Mouse (Mus musculus): Measurements from ENCODE around the gene Ccl2. TPM values are rescaled to one million over a fixed set of nuclear protein-coding genes. Genes with fewer than 3 reads are reported as not detected.
A peak's percentile ranks its signal among the peaks of the same experiment; 100 is the strongest.

Gene Ccl2
- polyA plus RNA-seq, 1 experiment: 3.4 TPM

DNA sequence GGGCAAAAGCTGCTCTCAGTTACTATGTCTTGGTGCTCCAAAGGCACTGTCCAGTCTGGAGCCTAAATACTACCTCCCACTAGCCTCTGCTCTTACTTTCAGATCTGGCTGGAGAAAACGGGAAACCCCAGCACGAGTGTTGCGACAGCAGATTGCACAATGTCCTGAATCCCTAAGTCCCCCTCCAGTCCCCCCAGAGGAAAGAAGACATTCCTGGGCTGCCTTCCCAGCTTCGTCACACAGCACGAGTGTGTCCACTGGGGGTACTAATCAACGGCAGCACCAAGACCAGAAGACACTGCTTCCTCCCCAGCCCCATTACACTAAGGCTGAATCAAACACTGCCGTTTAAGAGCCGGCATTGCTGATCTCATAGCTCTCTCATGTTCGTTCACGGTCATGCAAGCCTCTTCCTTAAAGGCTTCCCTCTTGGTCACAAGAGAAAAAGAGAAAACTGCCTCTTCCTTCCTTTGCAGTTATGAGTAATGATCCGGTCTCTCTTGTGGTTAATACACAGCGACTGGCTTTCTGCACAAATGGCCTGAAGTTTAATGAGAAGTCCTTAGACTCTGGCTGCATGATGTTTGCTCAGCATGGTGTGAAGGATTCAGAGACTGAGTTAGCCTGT lies 28.5 kb upstream of the Ccl2 start:
- Histone ChIP-seq H3K4me3 (ENCODE audit: insufficient read depth, low read depth, low read length) (no peak overlapping the region), H3K4me1 (ENCODE audit: control insufficient read depth, insufficient read depth, low read length) (no peaks in the 10 kb centered on the region), H3K27ac (ENCODE audit: insufficient read depth, low read depth, low read length) (no peak overlapping the region; the same call in 1 of the 2 replicates), H3K27me3 (replicated peaks; ENCODE audit: control insufficient read depth, insufficient read depth, low read length) (no peaks in the 10 kb centered on the region), H3K36me3 (ENCODE audit: control insufficient read depth, insufficient read depth, low read length) (no peaks in the 10 kb centered on the region)
- TF ChIP-seq CTCF (conservative IDR thresholded peaks at IDR 0.05; ENCODE audit: insufficient read depth, insufficient read length, low read depth, low read length) (no peak), POLR2A (IDR thresholded peaks at IDR 0.05; ENCODE audit: low read depth, low read length) (no peak)
- DNase-seq: peak; percentile 71
- WGBS: 40% methylated on average over 12 of the region's 12 CpGs

DNA sequence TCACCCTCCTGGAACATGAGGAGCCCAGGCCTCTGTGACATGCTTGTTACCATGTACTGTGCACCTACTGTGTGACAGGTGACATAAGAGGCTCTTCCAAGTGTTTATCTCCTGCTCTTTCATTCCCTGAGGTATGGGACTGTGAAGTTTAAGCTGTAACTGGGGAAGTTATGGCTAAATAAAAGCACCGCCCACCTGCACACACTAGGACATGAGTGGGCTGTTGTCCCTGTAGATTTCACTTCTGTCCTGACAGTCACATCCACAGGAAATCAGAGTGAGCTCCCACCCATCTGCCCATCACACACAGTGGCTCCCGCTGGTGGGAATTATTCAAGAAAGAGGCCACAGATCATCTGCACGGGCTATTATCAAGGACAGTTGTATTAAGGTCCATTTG lies 25.3 kb upstream of the Ccl2 start:
- no peak for TF ChIP-seq CTCF (conservative IDR thresholded peaks at IDR 0.05; ENCODE audit: insufficient read depth, insufficient read length, low read depth, low read length)
- no peak for TF ChIP-seq POLR2A (IDR thresholded peaks at IDR 0.05; ENCODE audit: low read depth, low read length)
- 97% methylated on average over 3 of the region's 3 CpGs for WGBS
- no peaks in the 10 kb centered on the region for H3K27me3 ChIP-seq (replicated peaks; ENCODE audit: control insufficient read depth, insufficient read depth, low read length)
- H3K36me3 ChIP-seq (ENCODE audit: control insufficient read depth, insufficient read depth, low read length): no peaks in the 10 kb centered on the region
- H3K4me1 ChIP-seq (ENCODE audit: control insufficient read depth, insufficient read depth, low read length): no peaks in the 10 kb centered on the region
- no peak for DNase-seq
- H3K4me3 ChIP-seq (ENCODE audit: insufficient read depth, low read depth, low read length): no peak overlapping the region
- H3K27ac ChIP-seq (ENCODE audit: insufficient read depth, low read depth, low read length): no peak overlapping the region

DNA sequence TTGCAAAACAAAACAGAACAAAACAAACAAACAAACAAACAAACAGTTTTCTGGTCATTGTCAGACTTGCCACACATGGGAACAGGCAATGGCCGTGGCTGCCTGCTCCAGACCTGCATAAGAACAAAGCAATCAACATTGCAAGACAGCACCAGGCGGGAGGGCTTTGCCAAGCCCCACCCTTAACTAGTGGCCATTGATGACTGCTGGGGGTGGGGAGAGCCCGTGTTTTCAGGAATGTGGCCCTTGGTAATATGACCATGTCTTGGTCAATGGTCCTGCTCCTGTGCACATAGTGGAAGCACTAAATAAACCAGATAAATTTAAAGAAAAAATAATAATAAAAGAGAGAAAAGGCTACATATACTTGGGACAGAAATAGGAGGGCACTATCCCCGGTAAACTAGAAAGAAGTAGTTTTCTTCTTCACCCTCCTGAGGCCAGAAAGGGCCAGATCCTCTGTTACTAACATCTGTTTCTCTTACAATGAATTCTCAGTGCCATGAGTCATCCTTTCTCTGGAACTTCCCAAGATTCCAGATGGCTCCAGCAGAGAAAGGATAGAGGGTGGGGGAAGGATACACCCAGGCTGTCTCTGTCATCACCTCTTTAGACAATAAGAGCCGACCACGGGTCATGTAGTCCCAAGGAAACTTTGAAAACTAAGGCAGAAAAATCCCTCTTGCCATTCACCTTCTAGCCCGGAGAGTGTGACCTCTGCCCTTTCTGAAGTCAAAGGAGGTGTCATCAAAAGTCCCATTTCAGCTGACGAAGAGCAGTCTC lies 23.8 kb upstream of the Ccl2 start:
- Histone ChIP-seq H3K4me1 (ENCODE audit: control insufficient read depth, insufficient read depth, low read length) (no peaks in the 10 kb centered on the region), H3K4me3 (ENCODE audit: insufficient read depth, low read depth, low read length) (no peak overlapping the region), H3K36me3 (ENCODE audit: control insufficient read depth, insufficient read depth, low read length) (no peaks in the 10 kb centered on the region), H3K27ac (ENCODE audit: insufficient read depth, low read depth, low read length) (no peak overlapping the region), H3K27me3 (replicated peaks; ENCODE audit: control insufficient read depth, insufficient read depth, low read length) (no peaks in the 10 kb centered on the region)
- TF ChIP-seq POLR2A (IDR thresholded peaks at IDR 0.05; ENCODE audit: low read depth, low read length) (no peak), CTCF (conservative IDR thresholded peaks at IDR 0.05; ENCODE audit: insufficient read depth, insufficient read length, low read depth, low read length) (no peak)
- 65% methylated on average over 8 of the region's 8 CpGs for WGBS
- no peak for DNase-seq

DNA sequence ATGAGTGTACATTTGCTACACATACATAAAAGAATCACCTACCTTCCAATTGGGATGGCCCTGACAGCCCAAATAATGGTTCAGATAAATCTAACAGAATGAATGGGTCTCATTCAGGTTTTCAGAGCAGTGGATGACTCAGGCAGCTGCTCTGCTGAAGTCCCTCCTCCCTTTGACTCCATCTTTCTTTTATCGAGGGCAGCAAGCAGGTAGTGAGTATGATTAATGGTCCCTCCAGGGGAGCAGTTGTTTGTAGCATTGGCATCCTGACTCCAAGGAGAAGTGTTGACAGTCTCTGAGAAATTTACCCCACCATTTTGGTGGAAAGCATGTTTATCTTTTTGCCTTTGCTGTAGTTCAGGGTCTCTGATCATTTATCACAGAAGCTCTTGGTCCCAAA lies 21.6 kb upstream of the Ccl2 start:
- H3K27me3 ChIP-seq (replicated peaks; ENCODE audit: control insufficient read depth, insufficient read depth, low read length): no peaks in the 10 kb centered on the region
- WGBS: 30% methylated on average over 1 of the region's 1 CpGs
- no peak for DNase-seq
- no peaks in the 10 kb centered on the region for H3K4me1 ChIP-seq (ENCODE audit: control insufficient read depth, insufficient read depth, low read length)
- no peaks in the 10 kb centered on the region for H3K36me3 ChIP-seq (ENCODE audit: control insufficient read depth, insufficient read depth, low read length)
- H3K4me3 ChIP-seq (ENCODE audit: insufficient read depth, low read depth, low read length): no peak overlapping the region
- H3K27ac ChIP-seq (ENCODE audit: insufficient read depth, low read depth, low read length): no peak overlapping the region
- TF ChIP-seq POLR2A (IDR thresholded peaks at IDR 0.05; ENCODE audit: low read depth, low read length): no peak

DNA sequence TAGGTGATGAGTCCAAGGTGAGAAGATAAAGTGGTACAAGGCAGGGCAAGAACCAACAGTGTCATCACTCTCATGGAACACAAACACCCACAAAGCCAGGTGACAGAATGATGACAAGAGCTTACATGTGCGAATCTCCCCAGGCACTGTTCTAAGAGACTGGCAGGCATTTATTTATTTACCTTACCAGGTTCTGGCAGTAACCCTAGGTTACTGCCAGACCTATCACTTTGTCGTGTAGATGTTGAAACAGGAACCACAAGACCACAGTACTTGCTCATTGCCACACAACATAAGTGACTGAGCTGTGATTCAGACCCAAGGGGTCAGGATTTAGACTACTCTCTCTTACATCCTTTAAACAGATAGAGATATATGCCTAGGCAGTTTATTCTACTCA lies 20.3 kb upstream of the Ccl2 start:
- DNase-seq: no peak
- H3K27ac ChIP-seq (ENCODE audit: insufficient read depth, low read depth, low read length): no peak overlapping the region
- H3K4me3 ChIP-seq (ENCODE audit: insufficient read depth, low read depth, low read length): no peak overlapping the region
- 59% methylated on average over 2 of the region's 2 CpGs for WGBS
- no peaks in the 10 kb centered on the region for H3K27me3 ChIP-seq (replicated peaks; ENCODE audit: control insufficient read depth, insufficient read depth, low read length)
- H3K36me3 ChIP-seq (ENCODE audit: control insufficient read depth, insufficient read depth, low read length): no peaks in the 10 kb centered on the region
- no peaks in the 10 kb centered on the region for H3K4me1 ChIP-seq (ENCODE audit: control insufficient read depth, insufficient read depth, low read length)
- TF ChIP-seq POLR2A (IDR thresholded peaks at IDR 0.05; ENCODE audit: low read depth, low read length) (no peak), CTCF (conservative IDR thresholded peaks at IDR 0.05; ENCODE audit: insufficient read depth, insufficient read length, low read depth, low read length) (no peak)

DNA sequence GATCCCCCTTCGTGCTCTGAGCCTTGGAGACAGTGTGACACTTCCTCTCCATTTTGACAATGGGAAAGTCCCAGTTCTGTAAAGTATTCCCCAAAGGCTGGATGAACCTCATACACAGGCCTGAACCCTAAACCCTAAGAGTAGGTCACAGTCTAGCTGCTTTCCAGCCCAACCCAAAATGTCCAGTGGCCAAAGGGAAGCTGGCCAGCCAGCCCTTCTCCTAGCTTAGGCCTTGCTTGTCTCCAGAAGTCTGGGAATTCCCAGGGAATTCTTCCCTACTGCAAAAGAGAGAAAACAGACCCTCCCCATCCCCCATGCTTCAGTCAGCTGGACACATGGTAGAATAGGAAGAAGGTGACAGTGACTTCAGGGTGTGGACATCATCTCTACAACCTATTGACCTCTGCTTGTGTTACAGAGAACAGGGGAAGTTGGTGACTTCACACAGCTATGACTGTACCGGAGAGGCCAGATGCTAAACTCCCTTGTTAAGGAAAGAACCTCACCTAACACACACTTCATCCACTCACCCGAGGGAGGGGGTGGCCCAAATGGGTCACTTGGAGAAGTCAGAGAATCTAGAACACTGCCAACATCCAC lies 19.1 kb upstream of the Ccl2 start:
- no peak overlapping the region for H3K27ac ChIP-seq (ENCODE audit: insufficient read depth, low read depth, low read length)
- no peak for TF ChIP-seq CTCF (conservative IDR thresholded peaks at IDR 0.05; ENCODE audit: insufficient read depth, insufficient read length, low read depth, low read length)
- TF ChIP-seq POLR2A (IDR thresholded peaks at IDR 0.05; ENCODE audit: low read depth, low read length): no peak
- H3K4me1 ChIP-seq (ENCODE audit: control insufficient read depth, insufficient read depth, low read length): no peaks in the 10 kb centered on the region
- H3K4me3 ChIP-seq (ENCODE audit: insufficient read depth, low read depth, low read length): no peak overlapping the region
- 58% methylated on average over 3 of the region's 3 CpGs for WGBS
- no peak for DNase-seq
- H3K36me3 ChIP-seq (ENCODE audit: control insufficient read depth, insufficient read depth, low read length): no peaks in the 10 kb centered on the region
- H3K27me3 ChIP-seq (replicated peaks; ENCODE audit: control insufficient read depth, insufficient read depth, low read length): no peaks in the 10 kb centered on the region

DNA sequence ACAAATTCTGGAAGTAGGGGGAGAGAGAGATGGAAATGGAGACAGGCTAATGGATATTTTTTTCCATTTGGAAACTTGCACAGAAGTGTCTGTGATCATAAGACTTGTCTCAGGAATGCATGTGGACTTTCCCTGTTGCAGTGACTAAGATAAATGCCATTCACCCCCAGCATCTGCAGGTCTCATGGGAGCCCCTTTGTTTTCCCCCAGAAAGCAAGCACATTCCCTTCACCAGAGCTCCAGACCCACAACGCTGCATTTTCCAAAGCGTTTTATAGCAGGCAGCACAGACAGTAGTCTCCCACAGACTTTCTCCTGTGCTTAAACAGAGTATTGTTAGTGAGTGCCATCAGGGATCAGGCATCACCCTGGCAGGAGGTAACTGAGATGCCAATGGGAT lies 16.0 kb upstream of the Ccl2 start:
- Histone ChIP-seq H3K27ac (ENCODE audit: insufficient read depth, low read depth, low read length) (no peak overlapping the region), H3K4me3 (ENCODE audit: insufficient read depth, low read depth, low read length) (no peak overlapping the region), H3K4me1 (ENCODE audit: control insufficient read depth, insufficient read depth, low read length) (no peaks in the 10 kb centered on the region), H3K36me3 (ENCODE audit: control insufficient read depth, insufficient read depth, low read length) (no peaks in the 10 kb centered on the region), H3K27me3 (replicated peaks; ENCODE audit: control insufficient read depth, insufficient read depth, low read length) (no peaks in the 10 kb centered on the region)
- DNase-seq: no peak
- 49% methylated on average over 2 of the region's 2 CpGs for WGBS
- TF ChIP-seq CTCF (conservative IDR thresholded peaks at IDR 0.05; ENCODE audit: insufficient read depth, insufficient read length, low read depth, low read length) (no peak), POLR2A (IDR thresholded peaks at IDR 0.05; ENCODE audit: low read depth, low read length) (no peak)
